Mouse (Mus musculus): ENCODE data around the gene Zfp992. TPM values are rescaled to one million over a fixed set of nuclear protein-coding genes. Genes with fewer than 3 reads are reported as not detected.

Gene Zfp992
- total and polyA plus RNA-seq, 3 experiments, result 0.93 to 3.8 (median 1.4) TPM

DNA sequence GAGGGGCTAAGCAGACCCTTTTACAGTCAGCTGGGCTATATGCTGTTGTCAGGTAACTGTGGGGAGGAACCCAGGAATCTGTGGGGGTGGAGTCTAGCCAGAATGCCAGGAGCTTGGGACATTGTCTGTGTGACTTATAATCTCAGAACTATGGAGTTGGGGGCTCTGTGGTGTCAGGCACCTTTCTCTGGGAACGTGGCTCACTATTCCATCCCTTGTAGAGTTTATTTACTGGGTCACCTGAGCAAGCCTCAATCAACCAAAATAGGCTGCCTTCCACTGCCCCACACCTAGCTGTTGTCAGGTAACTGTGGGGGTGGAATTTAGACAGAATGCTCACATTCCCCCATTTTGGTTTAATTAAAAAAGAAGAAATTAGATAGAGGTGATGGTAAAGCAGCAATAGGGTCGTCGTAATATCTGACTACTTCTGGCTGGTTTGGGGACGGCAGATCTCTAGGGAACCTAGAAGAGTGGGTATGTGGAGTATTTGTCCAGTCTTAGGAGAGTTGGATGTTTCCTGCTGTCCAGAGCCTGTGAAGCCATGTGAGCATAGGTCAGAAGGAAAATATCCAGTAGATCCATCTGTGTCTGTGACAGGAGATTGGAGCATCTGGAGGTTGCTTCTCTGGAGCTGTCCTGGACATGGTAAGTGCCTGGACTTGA lies 7.4 kb downstream of the Zfp992 start:
- no peak for DNase-seq (ENCODE audit: extremely low read depth)
- dilution Hi-C loops (cut with MboI; ENCODE audit: extremely low pct_ligation_motif_present, extremely low pct_unique_long_range_greater_than_20kb, low sequenced_read_pairs) (no loop called here), in situ Hi-C loops (cut with MboI; ENCODE audit: low pct_ligation_motif_present, low pct_unique_long_range_greater_than_20kb, low sequenced_read_pairs) (no loop called here)
- TF ChIP-seq ELF1 (IDR thresholded peaks at IDR 0.05; ENCODE audit: low read depth, low read length), result no peak
- TF ChIP-seq UBTF (IDR thresholded peaks at IDR 0.05; ENCODE audit: low read depth, low read length), result no peak
- no peak for TF ChIP-seq CTCF (conservative IDR thresholded peaks at IDR 0.05 in 1 of 2, IDR thresholded peaks at IDR 0.05 in 1 of 2; ENCODE audit: low read depth in 2 of 2, low read length in 2 of 2)
- H3K27me3 ChIP-seq (replicated peaks), result no peaks in the 10 kb centered on the region
- H3K4me2 ChIP-seq (ENCODE audit: insufficient read depth, low read depth, poor library complexity, severe bottlenecking), result no peak overlapping the region
- no peak overlapping the region for H3K4me3 ChIP-seq (replicated peaks in 1 of 3; ENCODE audit: low read depth in 2 of 3, low read length in 2 of 3, poor library complexity in 1 of 3)
- no peaks in the 10 kb centered on the region for H3K4me1 ChIP-seq (ENCODE audit: control insufficient read depth in 1 of 2, insufficient read depth in 2 of 2)
- no peak overlapping the region for H3K27ac ChIP-seq (ENCODE audit: insufficient read depth, low read depth)
- H3K9me3 ChIP-seq (replicated peaks; ENCODE audit: low read length), result peaks cover 40% of the 10 kb centered on the region
- no peak overlapping the region for H3K9ac ChIP-seq (ENCODE audit: insufficient read depth, low read depth)
- no peaks in the 10 kb centered on the region for H3K36me3 ChIP-seq (replicated peaks in 1 of 2; ENCODE audit: control insufficient read depth in 1 of 2, insufficient read depth in 1 of 2, low read length in 1 of 2)
- H3K79me2 ChIP-seq (replicated peaks; ENCODE audit: control insufficient read depth, extremely low read depth, insufficient read depth, poor library complexity, severe bottlenecking), result no peaks in the 10 kb centered on the region

DNA sequence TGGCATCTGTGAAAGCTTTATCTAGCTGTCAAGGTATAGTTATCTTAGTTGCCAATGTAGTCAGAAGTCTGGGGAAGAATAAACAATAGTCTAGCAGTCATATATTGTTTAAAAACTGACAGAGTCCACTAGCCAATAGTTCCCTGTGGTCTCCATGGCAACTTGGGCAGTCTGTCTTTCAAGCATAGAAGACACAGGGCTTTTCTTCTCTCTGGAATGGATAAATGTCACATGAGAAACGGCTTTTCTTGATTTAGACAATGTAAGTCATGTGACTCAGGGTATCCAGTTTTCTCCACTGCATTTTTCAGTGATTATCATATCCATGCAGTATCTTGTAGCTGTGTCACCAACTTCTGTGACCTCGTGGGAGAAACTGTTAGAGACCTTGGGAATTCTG lies 8.3 kb downstream of the Zfp992 start:
- H3K9ac ChIP-seq (ENCODE audit: insufficient read depth, low read depth), result no peak overlapping the region
- no peaks in the 10 kb centered on the region for H3K4me1 ChIP-seq (ENCODE audit: control insufficient read depth in 1 of 2, insufficient read depth in 2 of 2)
- no peaks in the 10 kb centered on the region for H3K36me3 ChIP-seq (replicated peaks in 1 of 2; ENCODE audit: control insufficient read depth in 1 of 2, insufficient read depth in 1 of 2, low read length in 1 of 2)
- H3K79me2 ChIP-seq (replicated peaks; ENCODE audit: control insufficient read depth, extremely low read depth, insufficient read depth, poor library complexity, severe bottlenecking), result no peaks in the 10 kb centered on the region
- H3K27me3 ChIP-seq (replicated peaks), result no peaks in the 10 kb centered on the region
- dilution Hi-C loops (cut with MboI; ENCODE audit: extremely low pct_ligation_motif_present, extremely low pct_unique_long_range_greater_than_20kb, low sequenced_read_pairs) (no loop called here), in situ Hi-C loops (cut with MboI; ENCODE audit: low pct_ligation_motif_present, low pct_unique_long_range_greater_than_20kb, low sequenced_read_pairs) (no loop called here)
- no peak overlapping the region for H3K4me2 ChIP-seq (ENCODE audit: insufficient read depth, low read depth, poor library complexity, severe bottlenecking)
- H3K9me3 ChIP-seq (replicated peaks; ENCODE audit: low read length), result peaks cover 40% of the 10 kb centered on the region
- no peak for DNase-seq (ENCODE audit: extremely low read depth)
- H3K4me3 ChIP-seq (replicated peaks in 1 of 3; ENCODE audit: low read depth in 2 of 3, low read length in 2 of 3, poor library complexity in 1 of 3), result no peak overlapping the region
- TF ChIP-seq E2F4 (IDR thresholded peaks at IDR 0.05; ENCODE audit: insufficient replicate concordance, low read depth, low read length) (no peak), TCF12 (IDR thresholded peaks at IDR 0.05; ENCODE audit: low read depth, low read length) (no peak), MEF2A (IDR thresholded peaks at IDR 0.05; ENCODE audit: borderline replicate concordance, low read depth, low read length) (no peak), ELF1 (IDR thresholded peaks at IDR 0.05; ENCODE audit: low read depth, low read length) (no peak), JUND (conservative IDR thresholded peaks at IDR 0.05; ENCODE audit: low read depth, low read length) (no peak), POLR2AphosphoS2 (IDR thresholded peaks at IDR 0.05; ENCODE audit: low read depth, low read length) (no peak), MAZ (IDR thresholded peaks at IDR 0.05; ENCODE audit: low read depth, low read length) (no peak), RAD21 (IDR thresholded peaks at IDR 0.05; ENCODE audit: low read depth, low read length) (no peak), NRF1 (IDR thresholded peaks at IDR 0.05; ENCODE audit: low read depth, low read length) (no peak), MYC (IDR thresholded peaks at IDR 0.05; ENCODE audit: low read depth, low read length) (no peak), POLR2A (IDR thresholded peaks at IDR 0.05; ENCODE audit: low read depth, low read length) (no peak), ZNF384 (IDR thresholded peaks at IDR 0.05; ENCODE audit: low read depth, low read length) (no peak), USF1 (IDR thresholded peaks at IDR 0.05; ENCODE audit: low read depth, low read length) (no peak)
- H3K27ac ChIP-seq (ENCODE audit: insufficient read depth, low read depth), result no peak overlapping the region

All from CH12.LX (cell line).